Mouse (Mus musculus): ENCODE measurements around the gene Lmcd1. TPM values are rescaled to one million over a fixed set of nuclear protein-coding genes. Genes with fewer than 3 reads are reported as not detected.

Lmcd1 gene
- total and polyA plus RNA-seq, 3 experiments, result not detected

DNA sequence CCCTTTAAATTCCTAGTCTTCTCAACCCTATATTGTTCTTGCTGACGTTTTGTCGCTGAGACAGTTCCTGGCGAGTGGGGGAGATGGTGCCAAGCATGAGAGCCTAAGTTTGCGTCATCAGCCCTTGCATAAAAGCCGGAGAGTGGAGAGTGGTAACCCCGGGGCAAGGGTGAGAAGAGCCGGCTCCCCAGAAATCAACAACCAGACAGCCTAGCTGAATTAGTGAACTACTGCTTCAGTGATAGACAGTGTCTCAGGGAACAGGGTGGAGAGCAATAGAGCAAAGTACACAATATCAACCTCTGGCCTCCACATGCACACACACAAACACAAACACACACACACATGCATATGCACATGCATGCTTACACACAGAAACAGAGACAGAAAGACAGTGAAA lies 26.6 kb downstream of the Lmcd1 start:
- H3K4me1 ChIP-seq (ENCODE audit: control insufficient read depth in 1 of 2, insufficient read depth in 2 of 2, low read length in 2 of 2), result no peaks in the 10 kb centered on the region
- no peak overlapping the region for H3K4me3 ChIP-seq (ENCODE audit: control insufficient read depth in 1 of 2, insufficient read depth in 1 of 2, low read depth in 2 of 2, low read length in 2 of 2)
- no peak overlapping the region for H3K27ac ChIP-seq (ENCODE audit: control insufficient read depth, low read depth, low read length)
- H3K27me3 ChIP-seq (ENCODE audit: control insufficient read depth in 1 of 2, insufficient read depth in 2 of 2, low read length in 2 of 2), result no peaks in the 10 kb centered on the region
- H3K9ac ChIP-seq (ENCODE audit: control insufficient read depth, low read depth, low read length, poor library complexity, severe bottlenecking), result no peak overlapping the region
- no peaks in the 10 kb centered on the region for H3K36me3 ChIP-seq (ENCODE audit: control insufficient read depth in 1 of 2, insufficient read depth in 2 of 2, low read length in 2 of 2)
- TF ChIP-seq POLR2AphosphoS5 (IDR thresholded peaks at IDR 0.05; ENCODE audit: borderline replicate concordance, low read depth, low read length) (no peak), TAL1 (IDR thresholded peaks at IDR 0.05; ENCODE audit: low read length) (no peak), MAX (IDR thresholded peaks at IDR 0.05; ENCODE audit: low read length) (no peak), NELFE (IDR thresholded peaks at IDR 0.05; ENCODE audit: low read depth, low read length) (no peak), E2F4 (IDR thresholded peaks at IDR 0.05; ENCODE audit: borderline replicate concordance, low read depth, low read length) (no peak), RAD21 (IDR thresholded peaks at IDR 0.05; ENCODE audit: low read depth, low read length) (no peak), TBP (IDR thresholded peaks at IDR 0.05; ENCODE audit: low read depth, low read length) (no peak), CHD1 (IDR thresholded peaks at IDR 0.05; ENCODE audit: low read depth, low read length) (no peak), RCOR1 (IDR thresholded peaks at IDR 0.05; ENCODE audit: low read depth, low read length) (no peak), GABPA (IDR thresholded peaks at IDR 0.05; ENCODE audit: low read depth, low read length) (no peak), MYC (IDR thresholded peaks at IDR 0.05; ENCODE audit: low read depth, low read length) (no peak)
- no peak for DNase-seq (ENCODE audit: low read depth, low spot score)
- no peaks in the 10 kb centered on the region for H3K79me2 ChIP-seq (ENCODE audit: control insufficient read depth, insufficient read depth, low read length, poor library complexity)
- H3K9me3 ChIP-seq (replicated peaks; ENCODE audit: insufficient read depth, low read length), result no peaks in the 10 kb centered on the region

DNA sequence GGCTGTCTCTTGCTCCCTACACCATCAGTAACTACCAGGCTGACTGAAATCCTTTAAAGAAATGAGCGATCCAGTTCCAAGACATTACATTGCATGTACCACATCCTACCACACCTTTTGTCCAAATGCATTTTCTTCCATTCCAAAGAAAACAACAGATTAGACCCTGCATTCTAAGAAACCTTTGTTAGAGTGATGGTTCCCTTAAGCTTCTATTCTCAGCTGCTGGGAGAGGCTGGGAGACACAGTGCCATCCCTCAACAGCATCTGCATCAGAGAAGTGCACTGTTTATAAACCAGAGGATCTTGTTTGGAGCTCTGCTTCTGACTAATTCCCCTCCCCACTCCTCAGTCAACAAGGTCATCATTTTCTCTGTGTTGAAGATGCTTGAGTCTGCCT lies 27.1 kb downstream of the Lmcd1 start:
- DNase-seq (ENCODE audit: low read depth, low spot score), result no peak
- no peaks in the 10 kb centered on the region for H3K79me2 ChIP-seq (ENCODE audit: control insufficient read depth, insufficient read depth, low read length, poor library complexity)
- H3K9ac ChIP-seq (ENCODE audit: control insufficient read depth, low read depth, low read length, poor library complexity, severe bottlenecking), result no peak overlapping the region
- H3K27me3 ChIP-seq (ENCODE audit: control insufficient read depth in 1 of 2, insufficient read depth in 2 of 2, low read length in 2 of 2), result no peaks in the 10 kb centered on the region
- no peaks in the 10 kb centered on the region for H3K36me3 ChIP-seq (ENCODE audit: control insufficient read depth in 1 of 2, insufficient read depth in 2 of 2, low read length in 2 of 2)
- H3K4me1 ChIP-seq (ENCODE audit: control insufficient read depth in 1 of 2, insufficient read depth in 2 of 2, low read length in 2 of 2), result no peaks in the 10 kb centered on the region
- no peaks in the 10 kb centered on the region for H3K9me3 ChIP-seq (replicated peaks; ENCODE audit: insufficient read depth, low read length)
- H3K4me3 ChIP-seq (ENCODE audit: control insufficient read depth in 1 of 2, insufficient read depth in 1 of 2, low read depth in 2 of 2, low read length in 2 of 2), result no peak overlapping the region
- H3K27ac ChIP-seq (ENCODE audit: control insufficient read depth, low read depth, low read length), result no peak overlapping the region
- no peak for TF ChIP-seq GABPA (IDR thresholded peaks at IDR 0.05; ENCODE audit: low read depth, low read length)
- no peak for TF ChIP-seq MEF2A (IDR thresholded peaks at IDR 0.05; ENCODE audit: extremely low read depth, insufficient replicate concordance, low read depth, low read length, poor library complexity, severe bottlenecking)
- TF ChIP-seq SIN3A (IDR thresholded peaks at IDR 0.05; ENCODE audit: low read length), result no peak
- no peak for TF ChIP-seq ZC3H11A (IDR thresholded peaks at IDR 0.05; ENCODE audit: low read depth, low read length)

DNA sequence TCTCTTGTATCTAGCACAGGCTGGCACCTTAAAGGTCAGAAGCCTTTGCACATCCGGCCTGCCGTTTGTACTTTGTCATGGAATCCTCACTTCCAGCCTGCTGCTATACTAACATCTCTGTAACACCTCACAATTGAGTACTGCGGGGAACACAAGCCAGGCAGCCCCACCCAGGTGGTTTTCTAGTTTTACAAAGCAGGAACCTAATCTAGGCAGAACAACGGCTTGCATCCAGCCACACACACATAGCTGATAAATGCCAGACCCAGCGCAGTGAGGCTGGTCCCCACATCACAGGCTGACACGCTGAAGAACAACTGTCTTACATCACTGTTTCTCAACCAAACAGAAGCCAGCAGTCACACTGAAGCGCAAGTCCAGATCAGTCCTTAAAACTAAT lies 28.7 kb downstream of the Lmcd1 start:
- no peak for DNase-seq (ENCODE audit: low read depth, low spot score)
- Histone ChIP-seq H3K4me1 (ENCODE audit: control insufficient read depth in 1 of 2, insufficient read depth in 2 of 2, low read length in 2 of 2) (no peaks in the 10 kb centered on the region), H3K9ac (ENCODE audit: control insufficient read depth, low read depth, low read length, poor library complexity, severe bottlenecking) (no peak overlapping the region), H3K36me3 (ENCODE audit: control insufficient read depth in 1 of 2, insufficient read depth in 2 of 2, low read length in 2 of 2) (no peaks in the 10 kb centered on the region), H3K9me3 (replicated peaks; ENCODE audit: insufficient read depth, low read length) (no peaks in the 10 kb centered on the region), H3K27ac (ENCODE audit: control insufficient read depth, low read depth, low read length) (no peak overlapping the region), H3K79me2 (ENCODE audit: control insufficient read depth, insufficient read depth, low read length, poor library complexity) (no peaks in the 10 kb centered on the region), H3K4me3 (ENCODE audit: control insufficient read depth in 1 of 2, insufficient read depth in 1 of 2, low read depth in 2 of 2, low read length in 2 of 2) (no peak overlapping the region), H3K27me3 (ENCODE audit: control insufficient read depth in 1 of 2, insufficient read depth in 2 of 2, low read length in 2 of 2) (no peaks in the 10 kb centered on the region)
- TF ChIP-seq MYC (IDR thresholded peaks at IDR 0.05; ENCODE audit: low read depth, low read length), result no peak
- TF ChIP-seq ELF1 (IDR thresholded peaks at IDR 0.05; ENCODE audit: low read depth, low read length), result no peak
- no peak for TF ChIP-seq MAZ (IDR thresholded peaks at IDR 0.05; ENCODE audit: low read depth, low read length)
- TF ChIP-seq KAT2A (conservative IDR thresholded peaks at IDR 0.05; ENCODE audit: low read depth, low read length), result no peak
- no peak for TF ChIP-seq SMC3 (IDR thresholded peaks at IDR 0.05; ENCODE audit: low read depth, low read length)
- no peak for TF ChIP-seq ZC3H11A (IDR thresholded peaks at IDR 0.05; ENCODE audit: low read depth, low read length)
- TF ChIP-seq SIN3A (IDR thresholded peaks at IDR 0.05; ENCODE audit: low read length), result no peak
- TF ChIP-seq ZMIZ1 (IDR thresholded peaks at IDR 0.05; ENCODE audit: low read depth, low read length), result no peak
- no peak for TF ChIP-seq BHLHE40 (IDR thresholded peaks at IDR 0.05; ENCODE audit: borderline replicate concordance, low read depth, low read length)
- TF ChIP-seq GATA1 (IDR thresholded peaks at IDR 0.05; ENCODE audit: low read depth, low read length), result no peak
- TF ChIP-seq HCFC1 (IDR thresholded peaks at IDR 0.05; ENCODE audit: low read depth, low read length), result no peak
- no peak for TF ChIP-seq EP300 (IDR thresholded peaks at IDR 0.05; ENCODE audit: low read depth in 1 of 2, low read length in 2 of 2)
- TF ChIP-seq TAL1 (IDR thresholded peaks at IDR 0.05; ENCODE audit: low read length), result no peak
- no peak for TF ChIP-seq NELFE (IDR thresholded peaks at IDR 0.05; ENCODE audit: low read depth, low read length)
- no peak for TF ChIP-seq USF1 (IDR thresholded peaks at IDR 0.05; ENCODE audit: low read depth, low read length)
- TF ChIP-seq MYB (IDR thresholded peaks at IDR 0.05; ENCODE audit: low read depth, low read length), result no peak
- TF ChIP-seq NRF1 (IDR thresholded peaks at IDR 0.05; ENCODE audit: insufficient read depth, low read depth, low read length, poor library complexity, severe bottlenecking), result no peak
- TF ChIP-seq MEF2A (IDR thresholded peaks at IDR 0.05; ENCODE audit: extremely low read depth, insufficient replicate concordance, low read depth, low read length, poor library complexity, severe bottlenecking), result no peak
- TF ChIP-seq CHD1 (IDR thresholded peaks at IDR 0.05; ENCODE audit: low read depth, low read length), result no peak

Measured in MEL (cell line).